Mouse (Mus musculus): ENCODE measurements around the gene Pofut1. TPM values are rescaled to one million over a fixed set of nuclear protein-coding genes. Genes with fewer than 3 reads are reported as not detected.

The Pofut1 gene
- polyA plus RNA-seq, 1 experiment, result 14.3 TPM

GRCm38 (mm10) chr2:153297771-153298170 is 56.4 kb downstream of the Pofut1 start:
- peaks cover 29% of the 10 kb centered on the region for H3K79me3 ChIP-seq (ENCODE audit: low read depth)
- no peak for TF ChIP-seq MYOD1 (IDR thresholded peaks at IDR 0.05; ENCODE audit: control insufficient read depth, insufficient read length, low read depth)
- TF ChIP-seq CEBPB (IDR thresholded peaks at IDR 0.05; ENCODE audit: low read depth), result no peak
- TF ChIP-seq CTCF (IDR thresholded peaks at IDR 0.05; ENCODE audit: control insufficient read depth, insufficient read depth, insufficient read length), result no peak
- no peak for TF ChIP-seq MAX (IDR thresholded peaks at IDR 0.05)
- no peak for TF ChIP-seq FOSL1 (IDR thresholded peaks at IDR 0.05; ENCODE audit: insufficient read depth, low read length, poor library complexity, severe bottlenecking)
- TF ChIP-seq MYOG (IDR thresholded peaks at IDR 0.05; ENCODE audit: control insufficient read depth, extremely low read depth, insufficient read length), result no peak
- no peak for TF ChIP-seq USF1 (IDR thresholded peaks at IDR 0.05; ENCODE audit: low read depth)
- no peak overlapping the region for H3K4me3 ChIP-seq (ENCODE audit: insufficient read depth, poor library complexity, severe bottlenecking)
- peaks cover 73% of the 10 kb centered on the region for H3K79me2 ChIP-seq (ENCODE audit: control insufficient read depth, insufficient read depth)
- no peak overlapping the region for H3ac ChIP-seq (ENCODE audit: control insufficient read depth, insufficient read length, low read depth)
- H3K36me3 ChIP-seq (ENCODE audit: control insufficient read depth, insufficient read depth), result no peaks in the 10 kb centered on the region
- H3K27me3 ChIP-seq (ENCODE audit: control insufficient read depth, insufficient read depth, insufficient read length), result no peaks in the 10 kb centered on the region

GRCm38 (mm10) chr2:153298460-153298859 is 57.1 kb downstream of the Pofut1 start:
- TF ChIP-seq USF1 (IDR thresholded peaks at IDR 0.05; ENCODE audit: low read depth), result no peak
- TF ChIP-seq CTCF (IDR thresholded peaks at IDR 0.05; ENCODE audit: control insufficient read depth, insufficient read depth, insufficient read length), result no peak
- no peak for TF ChIP-seq FOSL1 (IDR thresholded peaks at IDR 0.05; ENCODE audit: insufficient read depth, low read length, poor library complexity, severe bottlenecking)
- no peak for TF ChIP-seq MYOD1 (IDR thresholded peaks at IDR 0.05; ENCODE audit: control insufficient read depth, insufficient read length, low read depth)
- TF ChIP-seq MYOG (IDR thresholded peaks at IDR 0.05; ENCODE audit: control insufficient read depth, extremely low read depth, insufficient read length), result no peak
- no peak for TF ChIP-seq MAX (IDR thresholded peaks at IDR 0.05)
- TF ChIP-seq CEBPB (IDR thresholded peaks at IDR 0.05; ENCODE audit: low read depth), result no peak
- Histone ChIP-seq H3ac (ENCODE audit: control insufficient read depth, insufficient read length, low read depth) (no peak overlapping the region), H3K4me3 (ENCODE audit: insufficient read depth, poor library complexity, severe bottlenecking) (no peak overlapping the region), H3K79me3 (ENCODE audit: low read depth) (peaks cover 23% of the 10 kb centered on the region), H3K36me3 (ENCODE audit: control insufficient read depth, insufficient read depth) (no peaks in the 10 kb centered on the region), H3K79me2 (ENCODE audit: control insufficient read depth, insufficient read depth) (peaks cover 67% of the 10 kb centered on the region), H3K27me3 (ENCODE audit: control insufficient read depth, insufficient read depth, insufficient read length) (no peaks in the 10 kb centered on the region)

GRCm38 (mm10) chr2:153298863-153299262 is 57.5 kb downstream of the Pofut1 start:
- Histone ChIP-seq H3K36me3 (ENCODE audit: control insufficient read depth, insufficient read depth) (no peaks in the 10 kb centered on the region), H3K4me3 (ENCODE audit: insufficient read depth, poor library complexity, severe bottlenecking) (no peak overlapping the region), H3K79me2 (ENCODE audit: control insufficient read depth, insufficient read depth) (peaks cover 63% of the 10 kb centered on the region), H3K79me3 (ENCODE audit: low read depth) (peaks cover 21% of the 10 kb centered on the region), H3K27me3 (ENCODE audit: control insufficient read depth, insufficient read depth, insufficient read length) (no peaks in the 10 kb centered on the region), H3ac (ENCODE audit: control insufficient read depth, insufficient read length, low read depth) (no peak overlapping the region)
- TF ChIP-seq MAX (IDR thresholded peaks at IDR 0.05), result no peak
- TF ChIP-seq MYOG (IDR thresholded peaks at IDR 0.05; ENCODE audit: control insufficient read depth, extremely low read depth, insufficient read length), result no peak
- TF ChIP-seq MYOD1 (IDR thresholded peaks at IDR 0.05; ENCODE audit: control insufficient read depth, insufficient read length, low read depth), result no peak
- no peak for TF ChIP-seq FOSL1 (IDR thresholded peaks at IDR 0.05; ENCODE audit: insufficient read depth, low read length, poor library complexity, severe bottlenecking)
- no peak for TF ChIP-seq CEBPB (IDR thresholded peaks at IDR 0.05; ENCODE audit: low read depth)
- TF ChIP-seq CTCF (IDR thresholded peaks at IDR 0.05; ENCODE audit: control insufficient read depth, insufficient read depth, insufficient read length), result no peak
- TF ChIP-seq USF1 (IDR thresholded peaks at IDR 0.05; ENCODE audit: low read depth), result no peak

- TF ChIP-seq MYOD1 (IDR thresholded peaks at IDR 0.05; ENCODE audit: control insufficient read depth, insufficient read length, low read depth) (no peak), MAX (IDR thresholded peaks at IDR 0.05) (no peak), CTCF (IDR thresholded peaks at IDR 0.05; ENCODE audit: control insufficient read depth, insufficient read depth, insufficient read length) (no peak), CEBPB (IDR thresholded peaks at IDR 0.05; ENCODE audit: low read depth) (no peak), USF1 (IDR thresholded peaks at IDR 0.05; ENCODE audit: low read depth) (no peak), FOSL1 (IDR thresholded peaks at IDR 0.05; ENCODE audit: insufficient read depth, low read length, poor library complexity, severe bottlenecking) (no peak), MYOG (IDR thresholded peaks at IDR 0.05; ENCODE audit: control insufficient read depth, extremely low read depth, insufficient read length) (no peak)
- H3K36me3 ChIP-seq (ENCODE audit: control insufficient read depth, insufficient read depth), result no peaks in the 10 kb centered on the region
- peaks cover 12% of the 10 kb centered on the region for H3K79me3 ChIP-seq (ENCODE audit: low read depth)
- peaks cover 40% of the 10 kb centered on the region for H3K79me2 ChIP-seq (ENCODE audit: control insufficient read depth, insufficient read depth)
- H3K27me3 ChIP-seq (ENCODE audit: control insufficient read depth, insufficient read depth, insufficient read length), result no peaks in the 10 kb centered on the region
- no peak overlapping the region for H3K4me3 ChIP-seq (ENCODE audit: insufficient read depth, poor library complexity, severe bottlenecking)
- no peak overlapping the region for H3ac ChIP-seq (ENCODE audit: control insufficient read depth, insufficient read length, low read depth)
Observed at GRCm38 (mm10) chr2:153301123-153301522, 59.8 kb downstream of the Pofut1 start.

GRCm38 (mm10) chr2:153305240-153305639 is 63.9 kb downstream of the Pofut1 start:
- H3K27me3 ChIP-seq (ENCODE audit: control insufficient read depth, insufficient read depth, insufficient read length), result no peaks in the 10 kb centered on the region
- TF ChIP-seq USF1 (IDR thresholded peaks at IDR 0.05; ENCODE audit: low read depth) (no peak), MAX (IDR thresholded peaks at IDR 0.05) (no peak), CTCF (IDR thresholded peaks at IDR 0.05; ENCODE audit: control insufficient read depth, insufficient read depth, insufficient read length) (no peak), MYOG (IDR thresholded peaks at IDR 0.05; ENCODE audit: control insufficient read depth, extremely low read depth, insufficient read length) (no peak), MYOD1 (IDR thresholded peaks at IDR 0.05; ENCODE audit: control insufficient read depth, insufficient read length, low read depth) (no peak), FOSL1 (IDR thresholded peaks at IDR 0.05; ENCODE audit: insufficient read depth, low read length, poor library complexity, severe bottlenecking) (no peak), CEBPB (IDR thresholded peaks at IDR 0.05; ENCODE audit: low read depth) (no peak)
- H3K79me3 ChIP-seq (ENCODE audit: low read depth), result peaks cover 6% of the 10 kb centered on the region
- H3K79me2 ChIP-seq (ENCODE audit: control insufficient read depth, insufficient read depth), result peaks cover 4% of the 10 kb centered on the region
- H3K36me3 ChIP-seq (ENCODE audit: control insufficient read depth, insufficient read depth), result no peaks in the 10 kb centered on the region
- H3ac ChIP-seq (ENCODE audit: control insufficient read depth, insufficient read length, low read depth), result no peak overlapping the region
- no peak overlapping the region for H3K4me3 ChIP-seq (ENCODE audit: insufficient read depth, poor library complexity, severe bottlenecking)

GRCm38 (mm10) chr2:153308586-153308985 is 67.3 kb downstream of the Pofut1 start:
- TF ChIP-seq MYOD1 (IDR thresholded peaks at IDR 0.05; ENCODE audit: control insufficient read depth, insufficient read length, low read depth), result no peak
- no peak for TF ChIP-seq MYOG (IDR thresholded peaks at IDR 0.05; ENCODE audit: control insufficient read depth, extremely low read depth, insufficient read length)
- no peak for TF ChIP-seq FOSL1 (IDR thresholded peaks at IDR 0.05; ENCODE audit: insufficient read depth, low read length, poor library complexity, severe bottlenecking)
- TF ChIP-seq CTCF (IDR thresholded peaks at IDR 0.05; ENCODE audit: control insufficient read depth, insufficient read depth, insufficient read length), result no peak
- no peak for TF ChIP-seq CEBPB (IDR thresholded peaks at IDR 0.05; ENCODE audit: low read depth)
- TF ChIP-seq USF1 (IDR thresholded peaks at IDR 0.05; ENCODE audit: low read depth), result no peak
- TF ChIP-seq MAX (IDR thresholded peaks at IDR 0.05), result no peak
- no peak overlapping the region for H3ac ChIP-seq (ENCODE audit: control insufficient read depth, insufficient read length, low read depth)
- H3K79me2 ChIP-seq (ENCODE audit: control insufficient read depth, insufficient read depth), result peaks cover 5% of the 10 kb centered on the region
- no peak overlapping the region for H3K4me3 ChIP-seq (ENCODE audit: insufficient read depth, poor library complexity, severe bottlenecking)
- H3K27me3 ChIP-seq (ENCODE audit: control insufficient read depth, insufficient read depth, insufficient read length), result no peaks in the 10 kb centered on the region
- H3K36me3 ChIP-seq (ENCODE audit: control insufficient read depth, insufficient read depth), result peaks cover 4% of the 10 kb centered on the region
- peaks cover 5% of the 10 kb centered on the region for H3K79me3 ChIP-seq (ENCODE audit: low read depth)
